Mouse (Mus musculus) G1E (cell line): Measurements from ENCODE around the gene Clpb. TPM values are rescaled to one million over a fixed set of nuclear protein-coding genes. Genes with fewer than 3 reads are reported as not detected.

Experiments used
- ATAC-seq: 2 replicates; pipeline ENCODE4 v1.8.0; 2016; ENCODE audit warnings: mild to moderate bottlenecking; ENCODE audit not compliant: insufficient number of reproducible peaks, poor library complexity, low FRiP score, severe bottlenecking; ENCODE audit errors: extremely low read depth
- DNase-seq: peaks from one replicate; pipeline ENCODE4 v3.0.0; 2012; ENCODE audit warnings: low spot score
- H3K27me3 ChIP-seq: 2 replicates; pipeline ENCODE4 v1.6.1; 2012; ENCODE audit warnings: mild to moderate bottlenecking, low read length, inconsistent platforms; ENCODE audit not compliant: insufficient read depth
- H3K36me3 ChIP-seq: replicated peaks from 2 replicates; pipeline ENCODE3; 2012; ENCODE audit warnings: mild to moderate bottlenecking, inconsistent platforms
- H3K4me1 ChIP-seq: 2 replicates; pipeline ENCODE4 v1.6.1; 2012; ENCODE audit warnings: low read depth, low read length, inconsistent platforms, mixed read lengths; ENCODE audit not compliant: insufficient read depth
- H3K4me3 ChIP-seq: 2 replicates; pipeline ENCODE4 v1.5.1; 2012; ENCODE audit warnings: low read depth, mild to moderate bottlenecking, inconsistent platforms, low read length, moderate library complexity, mixed read lengths
- H3K9me3 ChIP-seq: replicated peaks from 2 replicates; pipeline ENCODE4 v1.6.1; 2012; ENCODE audit warnings: inconsistent platforms
- CTCF ChIP-seq: IDR thresholded peaks from 2 replicates; pipeline ENCODE4 v1.5.1; 2012; ENCODE audit warnings: low read depth, low read length, inconsistent platforms, mixed read lengths
- GATA1 ChIP-seq: IDR thresholded peaks from 2 replicates; pipeline ENCODE4 v1.6.1; 2012; ENCODE audit warnings: borderline replicate concordance, low read length, inconsistent platforms, mixed read lengths
- GATA2 ChIP-seq: IDR thresholded peaks from 2 replicates; pipeline ENCODE4 v1.6.1; 2012; ENCODE audit warnings: low read depth, low read length, inconsistent platforms, borderline replicate concordance
- POLR2AphosphoS5 ChIP-seq: IDR thresholded peaks from 2 replicates; pipeline ENCODE4 v1.6.1; 2012; ENCODE audit warnings: low read depth, low read length, inconsistent platforms; ENCODE audit not compliant: insufficient replicate concordance
- TAL1 ChIP-seq: conservative IDR thresholded peaks from 2 replicates; pipeline ENCODE4 v1.6.1; 2012; ENCODE audit warnings: low read depth, low read length, inconsistent platforms, mixed read lengths
- polyA plus RNA-seq: library from polyadenylated mRNA; stranded (reverse); fragments of >175 nt; gene quantifications from 2 replicates; pipeline ENCODE4 v1.2.3, GENCODE M21; 2012
- total RNA-seq, 2 experiments: library from RNA; stranded (forward) in 1 of 2; stranded (reverse) in 1 of 2; fragments of 200-1000 nt in 1 of 2; fragments of >200 nt in 1 of 2; fragmentation: Nextera tagmentation in 1 of 2; gene quantifications; 2 replicates each; pipeline ENCODE4 v1.2.3; 2014 to 2017

Clpb gene
- total and polyA plus RNA-seq, 3 experiments, result 17.5 to 23.1 (median 20.2) TPM

GRCm38 (mm10) chr7:101767335-101767907 is 104.0 kb downstream of the Clpb start:
- TF ChIP-seq GATA2 (no peak), TAL1 (no peak), POLR2AphosphoS5 (no peak), GATA1 (no peak), CTCF (no peak)
- no peak for ATAC-seq

GRCm38 (mm10) chr7:101770051-101770450 is 106.6 kb downstream of the Clpb start:
- Histone ChIP-seq H3K4me3 (no peak overlapping the region), H3K4me1 (no peaks in the 10 kb centered on the region), H3K36me3 (peaks cover 74% of the 10 kb centered on the region), H3K9me3 (no peaks in the 10 kb centered on the region), H3K27me3 (no peaks in the 10 kb centered on the region)
- TF ChIP-seq GATA1 (no peak), TAL1 (no peak), CTCF (no peak), POLR2AphosphoS5 (no peak)
- DNase-seq (no peak), ATAC-seq (no peak)

More at GRCm38 (mm10) chr7:101767335-101767907, 104.0 kb downstream of the Clpb start:
- peaks cover 67% of the 10 kb centered on the region for H3K36me3 ChIP-seq
- no peaks in the 10 kb centered on the region for H3K4me1 ChIP-seq
- H3K27me3 ChIP-seq, result no peaks in the 10 kb centered on the region
- no peak overlapping the region for H3K4me3 ChIP-seq
- no peak for DNase-seq
- no peaks in the 10 kb centered on the region for H3K9me3 ChIP-seq

GRCm38 (mm10) chr7:101771604-101772003 is 108.2 kb downstream of the Clpb start:
- Histone ChIP-seq H3K4me3 (no peak overlapping the region), H3K9me3 (no peaks in the 10 kb centered on the region), H3K27me3 (no peaks in the 10 kb centered on the region), H3K4me1 (no peaks in the 10 kb centered on the region), H3K36me3 (peaks cover 70% of the 10 kb centered on the region)
- ATAC-seq (no peak), DNase-seq (no peak)
- TF ChIP-seq GATA1 (no peak), CTCF (no peak), TAL1 (no peak), GATA2 (no peak), POLR2AphosphoS5 (no peak)

- Histone ChIP-seq H3K36me3 (peaks cover 66% of the 10 kb centered on the region), H3K4me3 (no peak overlapping the region), H3K27me3 (no peaks in the 10 kb centered on the region), H3K9me3 (no peaks in the 10 kb centered on the region), H3K4me1 (no peaks in the 10 kb centered on the region)
- no peak for DNase-seq
- no peak for ATAC-seq
- TF ChIP-seq TAL1, result no peak
- no peak for TF ChIP-seq CTCF
- TF ChIP-seq GATA1, result no peak
- no peak for TF ChIP-seq GATA2
- no peak for TF ChIP-seq POLR2AphosphoS5
Observed at GRCm38 (mm10) chr7:101772687-101773086, 109.3 kb downstream of the Clpb start.

- ATAC-seq (no peak), DNase-seq (no peak)
- no peaks in the 10 kb centered on the region for H3K9me3 ChIP-seq
- H3K4me3 ChIP-seq, result no peak overlapping the region
- TF ChIP-seq GATA2 (no peak), TAL1 (no peak), CTCF (no peak)
- H3K4me1 ChIP-seq, result no peaks in the 10 kb centered on the region
- peaks cover 75% of the 10 kb centered on the region for H3K36me3 ChIP-seq
- H3K27me3 ChIP-seq, result no peaks in the 10 kb centered on the region
Observed at GRCm38 (mm10) chr7:101777053-101777452, 113.6 kb downstream of the Clpb start.

- Histone ChIP-seq H3K36me3 (peaks cover 3% of the 10 kb centered on the region), H3K4me1 (no peaks in the 10 kb centered on the region), H3K4me3 (no peak within 1 kb of the TSS), H3K27me3 (peaks cover 31% of the 10 kb centered on the region), H3K9me3 (peaks cover 18% of the 10 kb centered on the region)
- no peak for ATAC-seq
- no peak for TF ChIP-seq POLR2AphosphoS5
- no peak for TF ChIP-seq TAL1
- TF ChIP-seq CTCF, result no peak
- TF ChIP-seq GATA2, result no peak
- DNase-seq, result no peak
Observed at GRCm38 (mm10) chr7:101817861-101818401, 154.5 kb downstream of the Clpb start, which contains the start of gene Phox2a. Gene Phox2a (plus strand): TSS chr7:101818313.
